Mouse (Mus musculus) heart, embryonic 10.5 days (tissue): ENCODE results near the gene Lrrc74a. TPM values are rescaled to one million over a fixed set of nuclear protein-coding genes. Genes with fewer than 3 reads are reported as not detected.

Experiments used
- polyA plus RNA-seq: library from polyadenylated mRNA; unstranded; fragments of >200 nt; fragmentation: Nextera tagmentation; extraction: Ambion mirVana; gene quantifications from 2 replicates; pipeline ENCODE4 v1.2.1, GENCODE M21; 2016

Gene Lrrc74a
- polyA plus RNA-seq, 1 experiment from 2014 or later = not detected

Other genes starting within 250 kb of the Lrrc74a start
- gene Vash1, start 55.7 kb upstream of the Lrrc74a start, polyA plus RNA-seq = 7.7 and 9.9 TPM in 2 replicates
- 11.4 and 12.1 TPM in 2 replicates for gene Angel1, start 7.9 kb upstream of the Lrrc74a start, polyA plus RNA-seq
- gene Irf2bpl, start 150.4 kb downstream of the Lrrc74a start, polyA plus RNA-seq = 28.7 and 35.3 TPM in 2 replicates
- gene Cipc, start 212.7 kb downstream of the Lrrc74a start, polyA plus RNA-seq = 26.7 and 33.8 TPM in 2 replicates